Mouse (Mus musculus) spleen, postnatal 10 days (tissue): ENCODE data around the gene Clpp.

Source experiments
- DNase-seq, 2 experiments: peaks; one replicate each; pipeline ENCODE4 v3.0.0; 2021 to 2022; ENCODE audit warnings: low spot score in 2 of 2

Gene Clpp

GRCm38 (mm10) chr17:56990115-56990746, at the start of gene Clpp:
Gene Clpp, plus strand, starts transcription at chr17:56990305.
- peak; percentile 87 to 98 for DNase-seq

DNA sequence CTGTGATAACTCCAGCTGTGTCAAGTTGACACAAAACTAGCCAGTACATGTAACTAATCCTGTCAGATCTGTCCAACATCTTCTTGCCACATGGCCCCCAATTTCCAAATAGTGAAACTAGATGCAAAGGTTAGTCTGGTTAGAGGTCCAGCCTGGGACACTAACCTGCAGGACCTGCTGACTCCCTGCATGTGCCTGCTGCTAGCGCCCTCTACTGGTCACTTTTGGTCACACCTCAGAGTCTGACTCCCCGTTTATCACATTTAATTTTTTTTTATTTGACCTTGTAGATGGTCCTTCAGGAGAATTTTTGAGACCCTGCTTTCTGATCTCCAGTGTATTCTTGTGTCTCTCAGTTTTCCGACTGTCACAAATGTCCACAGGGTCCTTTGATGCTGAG, 39.2 kb upstream of the Clpp start:
- peak; percentile 49 to 77 for DNase-seq

DNA sequence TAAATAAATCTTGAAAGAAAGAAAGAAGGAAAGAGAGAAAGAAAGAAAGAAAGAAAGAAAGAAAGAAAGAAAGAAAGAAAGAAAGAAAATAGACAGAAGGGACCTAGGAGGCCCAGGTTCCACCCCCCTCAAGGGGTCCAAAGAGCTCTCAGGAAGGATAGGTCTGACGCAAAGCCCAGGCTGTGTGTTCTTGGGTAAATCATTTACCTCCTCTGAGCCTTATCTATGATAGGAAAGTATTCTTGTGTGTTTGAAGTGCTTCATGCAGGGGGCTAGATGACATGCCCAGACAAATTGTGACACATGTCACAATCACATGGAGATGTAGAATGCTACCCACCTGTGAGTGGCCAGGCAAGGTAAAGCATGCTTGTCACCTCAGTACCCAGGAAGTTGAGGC, 37.5 kb upstream of the Clpp start:
- no peak for DNase-seq

- DNase-seq = no peak
Measured at GRCm38 (mm10) chr17:56954871-56955270, 35.2 kb upstream of the Clpp start.

- peak; percentile 36 to 79 for DNase-seq
Measured at GRCm38 (mm10) chr17:56957763-56958429, 32.2 kb upstream of the Clpp start.

DNA sequence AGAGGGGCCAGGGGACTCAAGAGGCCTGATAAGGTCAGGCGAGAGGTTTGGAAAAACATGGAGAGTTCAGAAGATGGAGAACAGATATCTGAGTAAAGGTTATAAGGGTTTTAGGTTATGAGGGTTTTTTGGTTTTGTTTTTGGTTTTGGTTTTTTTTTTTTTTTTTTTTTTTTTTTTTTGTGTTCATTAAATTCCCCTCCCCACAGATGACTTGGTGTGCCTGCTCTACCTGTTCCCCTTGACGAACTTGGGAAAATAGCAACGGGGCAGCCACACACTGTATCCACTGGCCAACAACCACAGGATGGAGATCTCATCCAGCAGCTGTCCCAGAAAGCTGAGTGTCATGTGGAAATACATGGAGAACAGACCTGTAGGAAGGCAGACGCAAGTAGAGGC, 31.4 kb upstream of the Clpp start:
- no peak for DNase-seq

DNA sequence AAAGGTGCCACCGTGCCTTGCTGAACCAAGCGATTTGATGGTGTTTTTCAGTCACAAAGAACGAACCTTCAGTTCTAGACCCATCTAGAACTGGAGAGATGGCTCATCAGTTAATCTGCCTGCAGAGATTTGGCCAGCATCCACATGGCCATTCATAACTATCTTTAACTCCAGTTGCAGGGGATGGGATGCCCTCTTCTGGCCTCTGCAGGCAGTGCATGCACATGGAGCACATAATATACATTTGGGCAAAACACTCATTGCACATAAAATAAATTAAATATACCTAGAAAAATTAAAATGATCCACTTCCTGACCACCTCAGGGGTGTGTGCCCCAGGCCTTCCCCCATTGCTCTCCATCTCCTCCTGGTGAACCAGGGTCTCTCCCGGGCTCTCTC, 28.2 kb upstream of the Clpp start:
- no peak for DNase-seq

- no peak for DNase-seq
Measured at GRCm38 (mm10) chr17:56962642-56963405, 27.3 kb upstream of the Clpp start.

DNA sequence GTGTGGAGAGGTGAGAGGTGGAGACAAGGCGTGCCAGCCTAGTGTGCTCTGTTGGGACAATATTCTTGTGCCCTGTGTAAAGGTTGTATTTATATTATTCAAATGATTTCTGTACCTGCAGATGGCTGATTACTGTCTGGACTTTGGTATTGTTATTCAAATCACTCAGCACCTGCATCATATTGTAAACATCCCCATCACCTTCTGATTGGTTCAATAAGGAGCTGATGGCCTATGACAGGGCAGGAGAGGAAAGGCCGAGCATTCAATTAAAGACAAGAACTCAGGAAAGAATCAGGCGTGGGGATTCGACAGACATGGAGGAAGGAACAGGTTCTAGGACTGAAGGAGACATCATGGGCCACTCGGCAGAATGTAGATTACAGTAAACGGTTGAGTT, 26.5 kb upstream of the Clpp start:
- no peak for DNase-seq

- no peak for DNase-seq
Measured at GRCm38 (mm10) chr17:56969321-56969720, 20.8 kb upstream of the Clpp start.

GRCm38 (mm10) chr17:56970081-56970480, 20.0 kb upstream of the Clpp start:
- no peak for DNase-seq

GRCm38 (mm10) chr17:56973956-56974707, 16.0 kb upstream of the Clpp start:
- DNase-seq = no peak

DNA sequence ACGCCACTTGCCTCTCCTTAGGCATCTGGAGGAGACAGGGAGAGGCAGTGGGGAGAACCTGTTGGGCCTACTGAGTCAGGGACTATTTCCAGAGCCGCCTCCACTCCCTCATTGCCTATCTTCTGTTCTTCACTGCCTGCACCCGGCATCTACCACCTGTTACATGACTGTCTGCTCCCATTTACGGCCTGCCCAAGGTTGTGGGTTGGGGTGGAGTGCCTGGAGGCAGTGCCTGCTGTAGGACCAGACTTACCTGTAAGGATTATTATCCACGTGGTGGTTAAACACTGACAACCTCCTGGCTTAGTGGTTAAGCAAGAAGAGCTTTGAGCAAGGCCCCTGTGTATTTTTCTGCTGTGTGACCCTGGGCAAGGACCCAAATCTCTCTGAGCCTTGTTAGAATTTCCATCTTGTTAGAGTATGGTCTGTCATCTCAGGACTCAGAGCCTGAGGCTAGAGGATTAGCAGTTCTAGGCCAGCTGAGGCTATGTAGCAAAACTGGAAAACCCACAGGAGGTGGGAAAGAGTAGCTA, 15.3 kb upstream of the Clpp start:
- DNase-seq = no peak

GRCm38 (mm10) chr17:56975391-56975790, 14.7 kb upstream of the Clpp start:
- DNase-seq = no peak

DNA sequence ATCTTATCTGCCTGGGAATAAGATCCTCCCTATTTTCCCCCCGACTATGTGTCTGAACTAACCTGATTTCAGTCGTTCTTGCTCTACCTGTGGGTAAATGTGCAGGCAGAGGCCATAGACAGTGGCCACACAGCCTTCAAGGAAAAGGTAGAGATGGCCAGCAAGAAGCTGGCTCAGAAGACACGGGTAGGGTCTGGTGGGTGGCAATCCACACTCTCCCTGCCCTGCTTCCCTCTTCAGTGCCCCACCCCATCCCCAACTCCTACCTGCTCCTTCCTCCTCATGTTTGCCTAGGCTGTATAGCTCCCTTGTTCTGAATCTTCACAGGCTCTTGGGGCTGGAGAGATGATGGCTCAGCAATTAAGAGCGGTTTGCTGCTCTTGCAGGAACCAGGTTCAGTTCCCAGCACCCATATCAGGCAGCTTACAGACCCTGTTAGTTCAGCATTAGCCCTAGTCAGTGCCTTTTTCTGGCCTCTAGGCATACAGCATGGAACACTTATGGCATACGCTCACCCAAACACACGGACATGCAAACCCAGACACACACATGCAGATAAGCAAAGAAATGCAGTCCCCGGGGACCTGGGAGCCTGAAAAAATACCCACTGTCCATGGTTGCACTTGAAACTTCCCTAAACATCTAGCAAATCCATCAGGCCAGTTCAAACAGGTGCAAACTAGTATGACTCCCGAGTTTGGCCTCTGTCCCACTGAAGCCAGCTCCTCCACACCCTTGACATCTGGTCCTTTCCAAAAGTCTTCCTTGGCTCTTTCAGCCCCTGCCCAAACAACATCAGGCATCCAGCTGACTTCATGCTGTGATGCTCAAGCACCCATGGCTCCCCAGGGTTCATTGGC, 13.3 kb upstream of the Clpp start:
- no peak for DNase-seq

DNA sequence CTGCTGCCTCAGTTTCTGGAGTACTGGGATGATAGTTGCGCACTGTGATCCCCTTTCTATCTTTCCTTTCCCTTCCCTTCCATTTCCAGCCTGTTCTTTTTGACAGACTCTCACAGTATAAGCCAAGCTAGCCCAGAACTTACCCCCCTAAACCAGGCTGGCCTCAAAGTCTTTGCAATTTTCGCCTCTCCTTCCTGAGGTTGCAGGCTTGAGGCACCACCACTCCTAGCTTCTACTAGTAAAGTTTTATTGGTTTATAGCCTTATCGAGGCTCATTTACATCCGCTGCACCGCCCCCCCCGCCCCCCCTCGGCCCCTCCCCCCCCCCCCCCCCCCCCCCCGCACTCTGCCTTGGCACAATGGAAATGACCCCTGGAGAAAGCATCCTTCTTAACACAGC, 10.6 kb upstream of the Clpp start:
- DNase-seq = no peak

DNA sequence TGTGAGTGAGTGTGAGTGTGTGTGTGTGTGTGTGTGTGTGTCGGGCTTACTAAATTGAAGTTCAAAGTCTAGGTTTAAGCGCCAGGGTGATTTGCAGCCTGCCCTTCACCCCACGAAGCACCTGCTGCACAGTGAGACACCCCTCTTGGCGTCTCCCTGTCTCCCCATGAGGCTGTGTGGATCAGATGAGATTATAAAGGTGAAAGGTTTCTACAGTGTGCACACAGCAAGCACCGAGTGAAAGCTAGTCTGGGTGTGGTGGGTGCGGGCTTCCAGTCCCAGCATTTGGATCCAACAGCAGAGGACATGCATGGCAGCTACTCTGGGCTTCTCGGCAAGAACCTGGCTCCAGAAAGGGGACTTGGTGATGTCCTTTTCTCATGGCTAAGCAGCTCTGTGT, 9.1 kb upstream of the Clpp start:
- no peak for DNase-seq

DNA sequence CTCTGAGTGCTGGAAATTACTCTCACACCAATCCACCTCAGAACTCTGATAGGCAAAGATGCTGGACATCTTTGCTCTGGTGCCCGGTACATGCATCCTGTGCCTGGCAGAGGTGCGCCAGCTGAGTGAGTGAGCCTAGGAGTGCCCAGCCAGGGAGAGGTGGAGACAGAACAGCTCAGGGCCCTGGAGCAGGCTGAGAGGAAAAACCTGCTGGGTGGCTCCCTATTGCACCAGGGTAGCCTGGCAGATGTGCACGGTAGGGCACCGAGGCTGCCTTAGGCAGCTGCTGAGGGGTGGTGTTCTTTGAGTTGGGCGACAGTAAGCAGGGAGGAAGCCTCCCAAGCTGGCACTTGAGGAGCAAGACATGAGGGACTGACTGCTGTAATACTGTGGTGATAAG, 8.1 kb upstream of the Clpp start, which contains the start of gene Acer1:
TSS of gene Acer1 (minus strand) at position 114 of the 400 bp plus-strand sequence.
- no peak for DNase-seq

GRCm38 (mm10) chr17:56984886-56985285, 5.2 kb upstream of the Clpp start:
- no peak for DNase-seq

DNA sequence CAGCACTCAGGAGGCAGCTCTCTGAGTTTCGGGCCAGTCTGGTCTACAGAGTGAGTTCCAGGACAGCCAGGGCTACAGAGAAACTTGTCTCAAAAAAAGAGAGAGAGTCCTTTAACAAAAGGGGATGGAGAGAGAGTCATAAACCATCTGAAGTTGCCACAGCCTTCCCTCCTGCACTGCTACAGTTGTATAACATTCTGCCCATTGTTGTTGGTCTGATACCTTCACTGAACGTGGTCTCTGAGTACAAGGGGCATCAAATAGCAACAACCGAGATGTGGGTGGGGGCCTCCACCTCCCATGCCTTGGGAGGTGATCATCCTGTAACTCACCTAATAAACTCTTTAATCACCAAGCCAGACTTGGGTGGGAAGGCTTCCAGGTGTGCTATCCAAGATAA, 4.4 kb upstream of the Clpp start:
- DNase-seq = peak in 1 of 2 experiments; percentile 2
